Mouse (Mus musculus): ENCODE results near the gene Gm8159.
"Not testable (repeated sequence)": the region's sequence is repeated elsewhere in the genome, so short reads cannot be mapped to it uniquely, and the experiment has no call there.

The Gm8159 gene

DNA sequence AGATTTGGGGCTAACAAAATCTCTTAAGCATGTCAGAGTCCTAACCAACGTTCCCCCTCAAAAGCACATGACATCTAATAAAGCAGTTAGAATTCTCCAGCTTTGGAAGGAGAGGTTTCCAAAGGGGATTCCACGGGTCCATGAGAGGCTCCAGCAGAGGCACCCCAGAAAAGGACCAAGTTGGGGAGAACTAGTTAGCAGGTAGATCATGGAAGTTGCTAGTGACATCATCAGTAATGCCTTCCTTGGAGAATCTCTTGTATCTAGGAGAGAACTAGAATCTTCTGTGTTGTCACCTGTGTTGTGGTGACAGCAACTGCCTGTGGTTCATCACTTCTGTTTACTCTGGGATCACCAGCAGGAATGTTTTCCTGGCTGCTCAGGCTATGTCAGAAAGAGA is at the start of gene Gm8159:
Gene Gm8159 (plus strand): TSS at position 301 of the 400 bp plus-strand sequence.
- DNase-seq, result not testable (repeated sequence)

DNA sequence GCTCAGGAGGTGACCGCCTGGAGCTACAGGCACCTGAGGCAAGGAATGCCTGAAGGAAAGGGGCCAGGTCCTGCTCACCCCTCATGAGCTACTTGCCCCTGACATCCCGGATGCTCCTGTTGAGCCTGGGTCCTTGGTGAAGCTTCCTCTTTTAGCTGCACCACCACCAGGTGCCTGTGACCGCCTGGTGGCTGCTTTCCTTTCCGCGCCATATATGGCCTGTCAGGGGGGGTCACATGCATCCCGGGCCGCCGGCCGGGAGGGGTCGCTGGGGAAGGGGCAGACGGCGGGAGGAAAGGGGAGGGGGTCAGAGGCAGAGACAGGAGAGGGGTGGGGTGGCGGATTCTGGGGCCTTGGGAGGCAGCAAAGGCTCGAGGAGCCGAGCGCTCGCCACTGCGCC is 17.2 kb downstream of the Gm8159 start:
- peak; percentile 3 to 22 for DNase-seq

DNA sequence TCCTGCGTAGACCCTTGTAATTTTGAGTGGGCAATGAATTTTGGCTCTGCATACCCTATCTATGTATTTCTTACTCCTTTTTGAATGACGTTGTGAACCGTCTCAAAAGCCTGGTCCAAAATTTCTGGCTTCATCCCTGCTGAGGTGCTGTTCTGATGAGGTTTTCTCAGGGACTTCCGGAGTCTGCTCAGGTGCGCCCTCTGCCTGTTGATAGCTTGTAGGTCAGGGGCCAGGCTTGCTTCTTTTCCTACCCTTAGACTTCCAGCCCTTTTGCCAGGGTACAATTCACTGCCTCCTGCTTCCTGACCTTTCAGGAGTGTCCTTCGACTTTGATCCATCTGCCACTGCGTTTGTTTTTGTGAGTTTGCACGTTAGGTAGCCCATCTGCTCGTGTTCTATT is 18.2 kb downstream of the Gm8159 start:
- peak in 1 of 2 experiments; percentile 3 for DNase-seq

DNA sequence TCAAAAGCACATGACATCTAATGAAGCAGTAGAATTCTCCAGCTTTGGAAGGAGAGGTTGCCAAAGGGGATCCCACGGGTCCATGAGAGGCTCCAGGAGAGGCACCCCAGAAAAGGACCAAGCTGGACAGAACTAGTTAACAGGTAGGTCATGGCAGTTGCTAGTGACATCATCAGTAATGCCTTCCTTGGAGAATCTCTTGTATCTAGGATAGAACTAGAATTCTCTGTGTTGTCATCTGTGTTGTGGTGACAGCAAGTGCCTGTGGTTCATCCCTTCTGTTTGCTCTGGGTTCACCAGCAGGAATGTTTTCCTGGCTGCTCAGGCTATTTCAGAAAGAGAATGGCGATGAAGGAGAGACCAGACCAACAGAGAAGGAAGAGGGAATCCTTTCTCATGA is 31.7 kb downstream of the Gm8159 start, which contains the start of gene Gm3239:
Gene Gm3239 (plus strand): TSS at position 301 of the 400 bp plus-strand sequence.
- DNase-seq, result not testable (repeated sequence)

Measured in lung, postnatal 4 days (tissue).